Mouse (Mus musculus) lung, embryonic 16.5 days (tissue): ENCODE results near the gene Tcte2. TPM values are rescaled to one million over a fixed set of nuclear protein-coding genes. Genes with fewer than 3 reads are reported as not detected.
A peak's percentile ranks its signal among the peaks of the same experiment; 100 is the strongest.

Source experiments
- ATAC-seq: fragments of 200-750 bp; cut with Nextera tagmentation; 2 replicates; pipeline ENCODE4 v1.8.0; 2017; ENCODE audit warnings: low read depth, mild to moderate bottlenecking, moderate library complexity
- H3K27ac ChIP-seq: fragments of 300-500 bp; sonication (generic); 2 replicates; pipeline ENCODE4 v1.5.1; 2014; ENCODE audit warnings: mild to moderate bottlenecking, control low read depth, low read length
- H3K27me3 ChIP-seq: fragments of 300-500 bp; sonication (generic); 2 replicates; pipeline ENCODE4 v1.6.1; 2014; ENCODE audit warnings: low read depth, low read length, mixed read lengths; ENCODE audit not compliant: control insufficient read depth, insufficient read depth
- H3K36me3 ChIP-seq: fragments of 300-500 bp; sonication (generic); 2 replicates; pipeline ENCODE4 v1.6.1; 2014; ENCODE audit warnings: low read length; ENCODE audit not compliant: control insufficient read depth, insufficient read depth
- H3K4me1 ChIP-seq: fragments of 300-500 bp; sonication (generic); replicated peaks from 2 replicates; pipeline ENCODE4 v1.6.1; 2014; ENCODE audit warnings: low read length, mixed read lengths; ENCODE audit not compliant: control insufficient read depth, insufficient read depth
- H3K4me2 ChIP-seq: fragments of 300-500 bp; sonication (generic); 2 replicates; pipeline ENCODE4 v1.6.1; 2014; ENCODE audit warnings: low read depth, low read length, control low read depth
- H3K4me3 ChIP-seq: fragments of 300-500 bp; sonication (generic); 2 replicates; pipeline ENCODE4 v1.5.1; 2014; ENCODE audit warnings: mild to moderate bottlenecking, low read length, control low read depth
- H3K9ac ChIP-seq: fragments of 300-500 bp; sonication (generic); 2 replicates; pipeline ENCODE4 v1.6.1; 2014; ENCODE audit warnings: low read length, control low read depth
- H3K9me3 ChIP-seq: fragments of 300-500 bp; sonication (generic); 2 replicates; pipeline ENCODE4 v1.6.1; 2016; ENCODE audit warnings: low read length; ENCODE audit not compliant: control insufficient read depth
- WGBS: fragments of 180-500 bp; shearing (Covaris S2); extraction: QIAGEN DNeasy Blood & Tissue Kit; methylation state at CpG from one replicate; pipeline ENCODE4 v1.1.7; 2014; 5-methylcytosine and 5-hydroxymethylcytosine counted together
- polyA plus RNA-seq: library from polyadenylated mRNA; unstranded; fragments of >200 nt; fragmentation: Nextera tagmentation; extraction: Ambion mirVana; gene quantifications from 2 replicates; pipeline ENCODE4 v1.2.1, GENCODE M21; 2015

The Tcte2 gene
- polyA plus RNA-seq, 1 experiment from 2014 or later, result 4.8 TPM

- Histone ChIP-seq H3K36me3 (no peaks in the 10 kb centered on the region), H3K9ac (no peak overlapping the region), H3K4me2 (no peak overlapping the region), H3K4me3 (no peak overlapping the region), H3K27me3 (no peaks in the 10 kb centered on the region), H3K9me3 (no peaks in the 10 kb centered on the region), H3K4me1 (peaks cover 29% of the 10 kb centered on the region), H3K27ac (no peak overlapping the region)
- no peak for ATAC-seq
- 32% methylated on average over 4 of the region's 4 CpGs for WGBS
Observed at GRCm38 (mm10) chr17:13687086-13687485, 74.5 kb downstream of the Tcte2 start.

GRCm38 (mm10) chr17:13685621-13686020, 76.0 kb downstream of the Tcte2 start:
- Histone ChIP-seq H3K27me3 (no peaks in the 10 kb centered on the region), H3K27ac (no peak overlapping the region), H3K4me2 (no peak overlapping the region), H3K9ac (no peak overlapping the region), H3K9me3 (no peaks in the 10 kb centered on the region), H3K36me3 (no peaks in the 10 kb centered on the region), H3K4me1 (peaks cover 29% of the 10 kb centered on the region), H3K4me3 (no peak overlapping the region)
- ATAC-seq, result no peak
- 89% methylated on average over 3 of the region's 3 CpGs for WGBS

GRCm38 (mm10) chr17:13684256-13684655, 77.4 kb downstream of the Tcte2 start:
- H3K36me3 ChIP-seq, result no peaks in the 10 kb centered on the region
- H3K4me1 ChIP-seq, result peaks cover 29% of the 10 kb centered on the region
- ATAC-seq, result no peak
- H3K9me3 ChIP-seq, result no peaks in the 10 kb centered on the region
- H3K9ac ChIP-seq, result no peak overlapping the region; the same call in 1 of the 2 replicates
- H3K4me3 ChIP-seq, result no peak overlapping the region
- H3K27ac ChIP-seq, result peak overlapping the region; percentile 93
- no peaks in the 10 kb centered on the region for H3K27me3 ChIP-seq
- no peak overlapping the region for H3K4me2 ChIP-seq
- WGBS, result 56% methylated on average over 7 of the region's 7 CpGs

- H3K4me3 ChIP-seq, result peak overlapping the region; percentile 44
- H3K4me2 ChIP-seq, result peak overlapping the region; percentile 49
- H3K4me1 ChIP-seq, result peaks cover 27% of the 10 kb centered on the region
- H3K9ac ChIP-seq, result peak overlapping the region; percentile 66
- no peaks in the 10 kb centered on the region for H3K9me3 ChIP-seq
- peak overlapping the region; percentile 93 for H3K27ac ChIP-seq
- 23% methylated on average over 15 of the region's 15 CpGs for WGBS
- no peaks in the 10 kb centered on the region for H3K36me3 ChIP-seq
- H3K27me3 ChIP-seq, result no peaks in the 10 kb centered on the region
- ATAC-seq, result peak; percentile 88
Observed at GRCm38 (mm10) chr17:13683411-13684174, 78.0 kb downstream of the Tcte2 start.

- Histone ChIP-seq H3K36me3 (no peaks in the 10 kb centered on the region), H3K4me3 (peak overlapping the region; percentile 44), H3K27me3 (no peaks in the 10 kb centered on the region), H3K9me3 (no peaks in the 10 kb centered on the region), H3K4me1 (peaks cover 28% of the 10 kb centered on the region), H3K4me2 (peak overlapping the region; percentile 49), H3K27ac (peak overlapping the region; percentile 93), H3K9ac (peak overlapping the region; percentile 66)
- no peak for ATAC-seq
- WGBS, result 24% methylated on average over 4 of the region's 4 CpGs
Observed at GRCm38 (mm10) chr17:13683027-13683410, 78.6 kb downstream of the Tcte2 start.

GRCm38 (mm10) chr17:13682378-13683026, 79.1 kb downstream of the Tcte2 start:
- Histone ChIP-seq H3K36me3 (no peaks in the 10 kb centered on the region), H3K4me2 (peak overlapping the region; percentile 49), H3K4me1 (peaks cover 27% of the 10 kb centered on the region), H3K27me3 (no peaks in the 10 kb centered on the region), H3K27ac (peak overlapping the region; percentile 93), H3K4me3 (peak overlapping the region; percentile 44), H3K9ac (peak overlapping the region; percentile 66), H3K9me3 (no peaks in the 10 kb centered on the region)
- WGBS, result 40% methylated on average over 9 of the region's 9 CpGs
- peak; percentile 32 for ATAC-seq

GRCm38 (mm10) chr17:13681686-13682085, 79.9 kb downstream of the Tcte2 start:
- H3K4me1 ChIP-seq, result peaks cover 28% of the 10 kb centered on the region
- H3K27me3 ChIP-seq, result no peaks in the 10 kb centered on the region
- H3K36me3 ChIP-seq, result no peaks in the 10 kb centered on the region
- peak overlapping the region; percentile 49; the same call in 1 of the 2 replicates for H3K4me2 ChIP-seq
- H3K9ac ChIP-seq, result no peak overlapping the region
- 87% methylated on average over 5 of the region's 6 CpGs for WGBS
- no peak overlapping the region for H3K4me3 ChIP-seq
- no peaks in the 10 kb centered on the region for H3K9me3 ChIP-seq
- H3K27ac ChIP-seq, result no peak overlapping the region
- ATAC-seq, result no peak

- peaks cover 28% of the 10 kb centered on the region for H3K4me1 ChIP-seq
- H3K9ac ChIP-seq, result no peak overlapping the region
Observed at GRCm38 (mm10) chr17:13681126-13681525, 80.5 kb downstream of the Tcte2 start.

GRCm38 (mm10) chr17:13680318-13680717, 81.3 kb downstream of the Tcte2 start:
- Histone ChIP-seq H3K4me3 (no peak overlapping the region), H3K9ac (no peak overlapping the region), H3K36me3 (no peaks in the 10 kb centered on the region), H3K4me1 (peaks cover 28% of the 10 kb centered on the region), H3K4me2 (no peak overlapping the region), H3K9me3 (no peaks in the 10 kb centered on the region), H3K27ac (no peak overlapping the region), H3K27me3 (no peaks in the 10 kb centered on the region)
- ATAC-seq, result no peak
- 65% methylated on average over 4 of the region's 4 CpGs for WGBS

More at GRCm38 (mm10) chr17:13681126-13681525, 80.5 kb downstream of the Tcte2 start:
- H3K27me3 ChIP-seq, result no peaks in the 10 kb centered on the region
- ATAC-seq, result no peak
- WGBS, result 79% methylated on average over 6 of the region's 6 CpGs
- H3K4me3 ChIP-seq, result no peak overlapping the region
- H3K36me3 ChIP-seq, result no peaks in the 10 kb centered on the region
- no peak overlapping the region for H3K4me2 ChIP-seq
- no peaks in the 10 kb centered on the region for H3K9me3 ChIP-seq
- no peak overlapping the region for H3K27ac ChIP-seq
